Mouse (Mus musculus) T-helper 2 cell (primary cell): ENCODE results near the gene Dcaf1.

Experiments used
- in situ Hi-C: fragments of 300-600 bp; cut with MboI, MseI; formaldehyde crosslinking; loops from one replicate; pipeline ENCODE4 v1.15.1; 2025; ENCODE audit warnings: high pct_unique_total_duplicates

Gene Dcaf1

GRCm38 (mm10) chr9:106903099-106903790 is 81.6 kb downstream of the Dcaf1 start:
- in situ Hi-C loops, result no loop called here

DNA sequence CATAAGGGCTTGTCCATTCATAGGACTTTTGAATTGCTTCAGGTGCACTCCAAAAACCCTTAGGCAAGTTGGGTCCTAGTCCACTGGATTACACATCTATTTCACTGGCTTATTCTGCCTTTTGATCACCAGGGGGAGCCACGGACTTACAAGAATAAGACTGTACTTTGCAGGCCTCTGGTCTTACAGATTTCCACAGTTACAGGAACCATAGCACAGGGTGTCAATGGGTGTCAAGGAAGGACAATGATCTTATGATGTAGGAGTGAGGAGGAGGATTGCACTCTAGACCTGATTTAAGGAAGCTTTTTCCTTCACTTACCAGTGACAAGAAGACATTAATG is 82.1 kb downstream of the Dcaf1 start:
- in situ Hi-C loops, result no loop called here

DNA sequence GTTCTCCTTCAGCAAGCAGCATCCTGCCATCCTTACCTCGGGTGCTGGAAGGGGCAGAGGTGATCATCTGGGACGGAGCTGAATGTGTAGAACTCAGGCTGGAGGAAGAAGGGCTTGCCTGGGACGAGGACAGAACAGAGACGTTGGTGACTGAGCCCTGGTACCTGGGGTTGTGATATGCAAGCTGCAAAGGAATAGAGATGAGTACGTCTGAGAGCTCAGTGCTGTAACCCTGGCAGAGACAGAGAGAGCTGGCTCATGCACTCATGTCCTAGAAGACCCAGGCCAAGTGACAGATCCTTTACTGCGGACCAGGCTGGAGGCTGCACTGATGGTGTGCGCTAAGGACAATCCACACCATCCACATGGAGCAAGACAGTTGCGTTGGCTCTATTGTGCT is 84.9 kb downstream of the Dcaf1 start:
- in situ Hi-C loops, result no loop called here

DNA sequence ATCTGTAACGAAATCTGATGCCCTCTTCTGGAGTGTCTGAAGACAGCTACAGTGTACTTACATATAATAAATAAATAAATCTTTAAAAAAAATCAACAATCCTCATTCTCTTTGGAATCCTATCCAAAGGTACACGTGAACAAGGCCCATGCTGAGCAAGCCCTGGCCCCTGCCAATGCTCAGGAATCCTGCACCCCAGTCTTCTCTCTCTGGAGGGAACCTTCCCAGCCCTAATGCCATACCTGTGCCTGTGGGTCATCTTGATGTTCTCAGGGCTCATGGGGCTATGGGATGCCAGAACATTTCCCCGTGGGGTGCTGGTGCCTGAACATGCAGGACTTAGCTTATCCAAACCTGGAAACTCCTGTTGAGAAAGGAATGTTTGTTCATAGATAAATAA is 86.5 kb downstream of the Dcaf1 start:
- in situ Hi-C loops, result no loop called here

DNA sequence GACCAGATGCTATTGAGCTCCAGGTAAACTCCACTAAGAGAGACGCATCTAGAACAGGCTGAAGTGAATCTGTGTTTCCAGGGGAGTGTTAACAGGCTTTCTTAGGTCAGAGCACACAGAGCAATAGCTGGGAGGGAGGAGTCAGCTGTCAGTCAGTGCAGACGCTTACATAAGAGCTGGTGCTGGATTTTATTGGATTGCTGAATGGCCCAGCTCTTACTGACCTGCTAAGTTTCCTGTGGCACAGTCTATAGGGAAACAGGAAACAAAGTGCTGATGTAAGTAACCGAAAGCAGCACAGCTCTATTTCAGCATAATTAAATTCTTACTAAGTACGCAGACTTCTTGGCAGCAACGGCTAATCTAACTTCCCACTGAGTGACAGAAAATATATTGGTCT is 87.0 kb downstream of the Dcaf1 start:
- in situ Hi-C loops, result no loop called here

DNA sequence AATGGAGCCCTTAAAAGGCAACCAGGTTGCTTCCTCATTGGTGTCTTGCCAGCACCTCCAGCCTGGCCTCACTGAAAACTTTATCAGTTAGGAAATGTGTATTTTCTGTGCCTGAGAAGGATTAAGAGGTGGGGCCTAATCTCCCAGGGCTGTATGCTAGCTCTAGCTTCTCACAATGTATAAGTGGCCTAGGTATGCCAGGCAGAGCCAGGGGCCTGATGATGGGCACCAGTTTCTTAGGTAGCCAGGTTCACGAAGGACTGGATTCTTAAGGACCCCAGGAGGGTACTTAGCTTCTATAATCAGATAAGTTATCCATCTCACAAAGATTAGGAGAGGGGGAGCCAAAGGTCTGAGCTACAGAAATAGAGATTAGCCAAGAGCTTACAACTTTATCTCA is 90.0 kb downstream of the Dcaf1 start:
- in situ Hi-C loops, result no loop called here

DNA sequence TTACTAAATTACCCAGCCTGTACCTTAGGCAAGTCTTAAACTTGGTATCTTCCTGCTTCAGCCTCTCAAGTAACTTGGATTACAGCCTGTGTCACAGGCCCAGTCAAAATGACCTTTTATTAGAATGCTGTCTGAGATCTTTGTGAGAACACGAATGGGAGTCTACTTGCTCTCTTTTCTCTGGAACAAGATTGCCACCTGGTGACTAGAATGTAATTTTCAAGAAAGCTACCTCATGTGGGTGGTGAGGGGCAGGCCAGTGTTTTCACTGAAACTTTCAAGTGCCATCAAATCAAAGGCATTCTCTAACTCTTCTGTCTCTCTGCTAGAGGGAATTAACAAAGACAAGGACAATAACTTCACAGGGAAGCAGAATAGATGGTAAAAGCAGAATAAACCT is 92.1 kb downstream of the Dcaf1 start:
- in situ Hi-C loops, result no loop called here

DNA sequence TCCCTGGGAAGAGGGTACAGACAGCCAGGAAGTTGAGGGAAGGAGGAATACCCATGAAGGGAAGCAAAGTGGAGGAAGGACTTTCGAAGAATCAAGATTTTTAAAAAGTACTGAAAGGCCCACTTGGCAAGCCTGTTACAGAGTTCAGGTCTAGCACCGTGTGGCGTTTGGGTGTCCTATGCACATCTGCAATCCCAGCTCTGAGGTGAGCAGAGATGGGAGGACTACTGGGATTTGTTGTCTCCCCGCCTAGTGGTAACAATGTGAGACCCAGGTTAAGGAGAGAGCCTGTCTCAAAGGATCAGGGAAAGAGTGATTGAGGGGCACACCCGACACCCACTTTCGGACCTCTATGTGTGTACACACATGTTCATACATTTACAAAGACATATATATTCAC is 93.2 kb downstream of the Dcaf1 start:
- in situ Hi-C loops, result no loop called here
